Mouse (Mus musculus): ENCODE data around the gene Dbh. TPM values are rescaled to one million over a fixed set of nuclear protein-coding genes. Genes with fewer than 3 reads are reported as not detected.

The Dbh gene
- not detected for total RNA-seq (2021)
- long read RNA-seq, experiment 1: 0 reads
- long read RNA-seq, experiment 2: 0 reads

DNA sequence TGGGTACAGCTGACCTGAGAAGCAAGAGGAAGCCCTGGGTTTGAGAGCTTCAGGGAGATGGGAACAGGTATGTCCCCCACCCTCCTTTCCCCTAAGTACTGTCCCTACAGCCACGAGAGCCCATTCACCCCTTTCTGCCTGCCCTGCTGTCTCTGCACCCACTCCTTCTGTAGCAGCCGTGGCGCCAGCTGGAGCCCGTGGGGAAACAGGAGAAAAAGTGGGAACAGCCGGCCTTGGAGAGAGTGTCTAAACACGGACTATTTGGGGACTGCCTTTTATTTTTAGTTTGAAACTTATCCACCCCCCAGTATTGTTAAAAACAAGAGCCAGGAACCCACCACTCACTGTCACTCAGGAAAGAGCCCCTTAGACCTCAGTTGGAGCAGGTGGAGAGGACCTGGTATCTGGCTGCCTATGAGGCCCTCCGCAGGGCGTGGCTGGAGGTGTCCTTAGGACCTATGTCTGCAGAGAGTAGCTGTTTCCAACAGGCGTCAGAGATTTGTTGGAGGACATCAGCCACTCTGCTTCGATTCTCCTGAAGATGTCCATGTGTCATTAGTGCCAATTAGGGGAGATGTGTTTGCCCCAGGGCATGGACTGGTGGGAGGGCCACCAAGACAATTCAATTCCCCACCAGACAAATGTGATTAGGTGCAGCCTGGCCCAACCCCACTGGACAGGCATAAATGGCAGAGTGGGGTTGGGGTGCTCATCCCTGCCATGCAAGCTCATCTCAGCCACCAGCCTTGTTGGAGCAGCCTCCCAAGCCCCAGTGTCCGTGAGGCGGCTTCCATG lies at the start of gene Dbh:
Gene Dbh (plus strand): TSS at position 438 of the 795 bp plus-strand sequence.
- DNase-seq: no peak
- intact Hi-C loops (cut with DNase I): no loop called here

DNA sequence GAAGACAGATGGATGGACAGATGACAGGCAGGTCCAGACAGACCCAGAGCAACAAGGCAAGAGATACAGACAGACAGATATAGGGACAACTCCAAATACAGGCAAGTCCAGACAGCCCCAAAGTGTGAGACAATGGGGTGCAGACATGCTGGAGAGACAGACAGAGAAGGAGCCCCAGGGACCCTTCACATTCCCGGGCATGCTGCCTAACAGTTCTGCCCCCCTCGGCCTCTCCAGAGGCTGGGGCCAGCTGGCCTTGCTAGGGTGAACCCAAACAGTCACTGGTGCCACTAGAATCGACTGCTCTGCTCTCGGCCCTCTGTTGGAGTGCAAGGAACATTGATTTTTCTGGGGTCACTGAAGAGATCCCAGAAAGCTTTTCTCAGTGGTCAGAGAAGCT lies 46.6 kb upstream of the Dbh start:
- no peak for DNase-seq
- intact Hi-C loops (cut with DNase I): no loop called here

DNA sequence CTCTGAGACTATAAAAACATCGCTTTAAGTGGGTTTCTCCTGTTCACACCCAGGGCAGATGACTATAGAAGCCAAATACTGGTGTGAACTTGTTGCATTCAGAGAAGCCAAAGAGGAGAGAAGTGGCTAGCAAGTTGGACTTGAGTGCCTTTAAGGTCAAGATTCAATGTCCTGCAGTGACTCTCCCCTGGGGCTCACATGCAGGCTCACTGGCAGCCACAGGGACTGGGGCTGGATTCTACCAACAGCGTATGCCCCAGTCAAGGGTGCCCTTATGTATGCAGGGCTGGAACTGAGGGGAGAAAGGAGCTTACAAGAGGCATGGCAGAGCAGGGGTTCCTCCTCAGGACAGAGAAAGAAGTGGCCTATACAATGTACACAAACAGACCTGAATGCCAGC lies 45.3 kb upstream of the Dbh start:
- DNase-seq: no peak
- intact Hi-C loops (cut with DNase I): loop anchor here (5.0 kb wide), 1 partner anchor 77 kb away; no protein-coding TSS in a partner anchor

DNA sequence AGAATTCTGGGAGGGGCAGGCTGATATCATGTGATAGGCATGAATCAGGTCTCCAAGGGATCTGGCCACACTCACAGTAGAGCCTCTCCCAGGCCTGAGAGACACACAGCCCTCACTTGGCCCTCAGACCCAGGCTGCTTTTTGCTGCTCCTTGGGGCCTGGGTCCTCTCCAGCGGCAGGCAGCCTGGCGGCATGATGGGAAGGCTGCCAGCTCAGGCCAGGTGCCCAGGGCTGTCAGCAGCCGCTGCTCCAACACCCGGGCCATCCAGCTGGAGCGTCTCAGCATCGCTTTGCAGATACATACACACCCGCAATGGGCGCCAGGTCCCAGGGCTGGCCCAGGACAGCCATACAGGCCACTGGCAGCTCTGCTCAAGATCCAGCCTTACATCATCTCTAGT lies 44.8 kb upstream of the Dbh start:
- intact Hi-C loops (cut with DNase I): loop anchor here (5.0 kb wide), 1 partner anchor 78 kb away; no protein-coding TSS in a partner anchor

DNA sequence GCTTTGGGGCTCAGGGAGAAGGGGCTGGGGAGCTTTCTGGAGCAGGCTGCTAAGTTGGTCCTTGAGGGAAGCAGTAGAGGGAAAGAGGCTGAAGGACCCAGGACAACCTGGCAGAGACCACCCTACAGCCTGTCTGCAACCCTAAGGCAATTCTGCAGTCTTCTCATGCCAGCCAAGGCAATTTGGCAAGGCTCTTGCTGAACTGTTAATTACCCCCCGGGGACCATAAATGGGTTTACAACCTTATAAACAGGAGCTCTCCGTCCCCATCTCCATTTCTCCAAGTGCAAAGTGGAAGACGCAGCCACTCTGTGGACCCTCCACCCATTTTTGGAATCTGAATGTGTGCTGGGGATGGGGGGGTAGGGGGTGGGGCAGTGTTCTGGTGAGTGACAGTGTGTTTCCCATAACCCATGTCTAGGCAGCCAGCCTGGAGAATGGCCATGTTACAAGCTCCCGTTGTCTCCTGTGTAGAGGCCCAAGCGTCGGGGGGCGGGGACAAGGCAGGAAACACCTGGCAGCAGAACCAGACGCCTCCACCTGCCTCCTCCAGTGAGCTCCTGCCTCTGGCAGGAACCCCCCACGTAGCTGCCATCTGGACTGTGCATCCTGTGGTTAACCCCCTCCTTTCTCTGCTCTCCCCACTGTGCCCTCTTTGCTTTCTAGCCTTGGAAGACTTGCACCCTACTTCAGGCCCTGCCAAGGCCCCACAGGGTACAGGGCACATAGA lies 43.2 kb upstream of the Dbh start:
- no peak for DNase-seq
- intact Hi-C loops (cut with DNase I): loop anchor here (5.0 kb wide), 1 partner anchor 79 kb away; no protein-coding TSS in a partner anchor

More for the DNA sequence above, 44.8 kb upstream of the Dbh start:
- DNase-seq: peak; percentile 53 to 67

DNA sequence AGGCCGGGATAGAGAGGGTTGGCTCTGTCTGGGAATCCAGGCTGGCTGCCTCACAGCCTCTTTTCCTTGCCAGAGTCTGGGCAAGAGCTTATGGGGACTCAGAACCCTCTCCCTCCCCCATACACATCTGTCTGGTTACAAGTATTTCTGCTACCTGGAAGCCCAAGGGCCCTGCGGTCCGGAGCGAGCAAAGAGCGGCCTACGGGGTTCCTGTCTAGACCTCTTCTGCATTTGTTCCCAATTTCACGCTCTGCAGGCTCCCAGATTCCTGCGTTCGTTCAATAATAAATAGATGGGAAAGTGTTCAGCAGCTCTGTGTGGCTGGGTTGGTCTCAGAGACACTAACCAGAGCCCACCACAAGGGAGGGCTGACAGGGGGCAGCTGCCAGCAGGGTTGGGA lies 42.5 kb upstream of the Dbh start:
- intact Hi-C loops (cut with DNase I): loop anchor here (5.0 kb wide), 1 partner anchor 80 kb away; no protein-coding TSS in a partner anchor

DNA sequence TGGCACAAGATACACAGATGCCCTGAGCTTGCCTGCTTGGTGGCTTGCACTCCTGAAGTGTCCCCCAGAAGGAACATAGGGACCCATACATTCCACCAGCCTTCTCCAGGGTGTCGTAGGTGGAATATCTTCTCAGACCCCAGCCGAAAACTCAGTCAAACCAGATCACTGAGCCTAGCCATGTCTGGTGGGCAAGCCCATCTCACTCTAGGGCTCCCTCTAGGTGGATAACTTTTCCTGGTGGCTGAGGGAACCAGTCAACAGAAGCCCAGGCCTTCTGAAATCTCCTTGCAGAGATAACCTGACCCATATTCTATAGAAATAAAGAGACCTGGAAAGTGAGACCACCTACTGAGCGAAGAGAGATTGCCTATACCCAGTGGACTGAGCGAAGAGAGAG lies 41.9 kb upstream of the Dbh start:
- intact Hi-C loops (cut with DNase I): loop anchor here (5.0 kb wide), 1 partner anchor 81 kb away; no protein-coding TSS in a partner anchor
- DNase-seq: no peak

More for the DNA sequence above, 42.5 kb upstream of the Dbh start:
- no peak for DNase-seq

DNA sequence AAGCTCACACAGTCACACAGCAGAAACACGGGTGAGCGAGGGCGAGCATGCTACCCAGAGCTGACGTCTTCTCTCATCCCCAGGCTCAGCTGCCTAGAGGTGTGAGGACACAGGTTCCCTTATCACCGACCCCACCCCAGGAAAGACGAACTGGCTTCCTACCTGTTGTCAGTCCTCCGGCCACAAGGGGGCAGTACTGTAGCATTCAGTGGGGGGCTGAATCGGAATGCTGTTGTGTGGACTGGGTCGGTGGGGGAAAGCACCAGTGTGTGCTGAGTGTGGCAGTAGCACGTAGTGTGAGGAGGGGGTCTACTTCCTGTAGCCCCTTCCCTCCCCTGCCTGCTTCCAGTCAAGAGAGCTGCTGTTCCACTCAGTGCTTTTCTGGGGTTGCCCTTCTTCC lies 39.1 kb upstream of the Dbh start:
- intact Hi-C loops (cut with DNase I): loop anchor here (1.0 kb wide), 1 partner anchor 109 kb away; no protein-coding TSS in a partner anchor
- DNase-seq: peak in 1 of 2 experiments; percentile 40

DNA sequence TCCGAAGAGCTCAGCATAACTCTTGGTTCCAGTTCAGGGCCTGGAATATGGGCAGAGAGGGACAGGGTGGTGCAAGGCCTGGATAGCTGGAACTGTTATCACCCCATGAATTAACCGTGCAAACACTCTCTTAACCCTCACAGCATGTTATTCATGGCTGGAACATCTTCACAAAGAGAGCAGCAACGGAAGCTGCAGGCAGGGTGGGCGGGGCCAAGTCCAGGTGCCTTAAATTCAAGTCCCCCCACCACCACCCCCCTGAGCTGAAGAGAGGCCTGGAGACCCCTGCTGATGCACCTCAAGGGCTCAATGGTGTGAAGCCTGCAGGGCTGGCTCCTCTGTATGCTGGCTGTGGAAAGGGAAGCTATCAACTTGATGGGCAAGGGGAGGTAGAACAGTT lies 38.5 kb upstream of the Dbh start:
- no peak for DNase-seq
- intact Hi-C loops (cut with DNase I): loop anchor here (1.0 kb wide), 1 partner anchor 109 kb away; no protein-coding TSS in a partner anchor

DNA sequence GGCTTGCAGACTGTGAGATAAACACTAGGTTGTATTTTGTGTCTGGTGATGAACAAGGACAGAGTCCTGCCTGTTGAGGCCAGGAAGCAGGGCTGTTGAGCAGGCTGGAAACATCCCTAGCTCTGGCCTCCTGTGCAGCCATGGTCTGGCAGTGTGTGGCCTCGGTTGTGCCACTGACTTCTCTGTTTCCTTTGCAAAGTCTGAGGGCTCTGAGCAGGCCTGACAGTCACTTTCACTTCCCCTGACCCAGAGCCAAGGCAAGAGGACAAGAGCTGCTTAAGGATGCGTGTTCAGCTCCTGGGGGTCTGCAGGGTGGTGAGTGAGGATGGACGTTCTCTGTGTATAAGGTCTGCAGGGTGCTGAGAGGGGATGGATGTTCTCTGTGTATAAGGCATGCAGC lies 36.0 kb upstream of the Dbh start:
- intact Hi-C loops (cut with DNase I): no loop called here
- DNase-seq: no peak

DNA sequence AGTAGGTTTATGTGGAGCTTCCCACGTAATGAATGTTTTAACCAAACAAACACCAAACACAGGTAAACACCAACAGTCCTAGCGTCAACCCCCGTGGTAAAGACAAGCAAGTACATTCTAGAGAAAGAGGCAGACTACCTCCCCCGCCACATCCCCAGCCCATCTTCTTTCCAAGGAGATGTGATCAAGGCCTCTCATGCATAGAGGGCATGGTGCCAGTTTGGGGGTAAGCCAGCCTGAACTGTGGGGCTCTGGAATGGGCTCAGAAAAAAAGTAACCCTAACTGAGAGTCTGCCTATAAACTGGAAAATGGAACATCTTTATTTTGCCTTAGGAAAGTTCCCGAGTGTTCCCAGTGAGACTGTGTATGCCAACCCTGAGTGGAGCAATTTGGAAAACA lies 29.1 kb upstream of the Dbh start:
- DNase-seq: no peak
- intact Hi-C loops (cut with DNase I): no loop called here

DNA sequence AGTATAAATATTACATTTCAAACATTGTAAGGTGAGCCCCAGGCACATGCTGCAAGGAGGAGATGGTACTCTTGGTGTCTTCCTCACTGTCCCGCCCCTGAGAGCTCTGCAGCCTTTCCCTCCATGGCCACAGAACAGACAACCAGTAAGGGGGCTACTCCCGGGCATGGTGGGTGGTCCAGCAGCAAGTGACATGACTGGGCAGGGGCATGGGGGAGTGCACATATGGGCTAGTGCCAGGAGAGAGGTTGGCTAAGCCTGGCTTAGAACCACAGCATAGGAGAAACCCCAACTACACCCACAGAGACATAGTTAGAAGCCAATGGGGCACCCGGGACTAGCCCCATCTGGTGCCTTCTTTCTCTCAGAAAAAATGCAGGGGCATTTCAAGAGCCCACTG lies 28.7 kb upstream of the Dbh start:
- intact Hi-C loops (cut with DNase I): no loop called here
- no peak for DNase-seq

DNA sequence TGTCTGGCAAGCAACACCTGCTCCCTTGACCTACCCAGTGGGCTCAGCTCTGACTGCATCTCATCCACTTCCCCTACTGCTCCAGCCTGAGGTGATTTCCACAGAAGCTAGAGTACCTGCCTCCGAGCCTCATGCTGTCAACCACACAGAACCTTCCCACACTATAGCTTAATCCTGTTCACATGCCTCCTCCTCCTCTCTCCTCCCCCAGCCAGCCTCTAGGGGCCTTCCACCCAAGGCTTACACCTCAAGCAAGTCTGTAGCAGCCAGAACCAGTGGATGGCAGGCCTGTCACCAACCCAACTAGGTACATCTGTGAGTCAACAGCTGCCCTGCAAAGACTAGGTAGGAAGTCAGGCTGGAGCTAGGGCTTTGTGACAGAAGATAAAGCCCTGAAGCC lies 28.2 kb upstream of the Dbh start:
- intact Hi-C loops (cut with DNase I): no loop called here
- no peak for DNase-seq

DNA sequence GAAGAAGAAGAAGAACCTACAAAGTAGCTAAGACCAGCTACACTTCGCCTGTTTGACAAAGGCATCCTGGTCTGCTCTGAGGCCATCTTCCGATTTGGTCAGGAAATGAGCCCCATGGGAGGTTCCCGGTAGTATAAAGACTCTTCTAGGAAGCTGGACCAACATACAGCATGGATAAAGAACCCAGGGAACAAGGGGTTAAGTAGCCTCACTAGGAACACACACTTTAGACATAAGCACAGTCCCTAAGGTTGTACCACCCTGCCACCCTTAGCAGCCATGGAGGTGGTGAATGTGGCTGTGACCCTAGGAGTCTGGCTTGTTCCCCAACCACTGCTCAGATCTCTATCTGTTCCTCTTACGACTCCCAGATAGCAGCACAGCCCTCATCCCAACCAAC lies 26.7 kb upstream of the Dbh start:
- no peak for DNase-seq
- intact Hi-C loops (cut with DNase I): no loop called here

DNA sequence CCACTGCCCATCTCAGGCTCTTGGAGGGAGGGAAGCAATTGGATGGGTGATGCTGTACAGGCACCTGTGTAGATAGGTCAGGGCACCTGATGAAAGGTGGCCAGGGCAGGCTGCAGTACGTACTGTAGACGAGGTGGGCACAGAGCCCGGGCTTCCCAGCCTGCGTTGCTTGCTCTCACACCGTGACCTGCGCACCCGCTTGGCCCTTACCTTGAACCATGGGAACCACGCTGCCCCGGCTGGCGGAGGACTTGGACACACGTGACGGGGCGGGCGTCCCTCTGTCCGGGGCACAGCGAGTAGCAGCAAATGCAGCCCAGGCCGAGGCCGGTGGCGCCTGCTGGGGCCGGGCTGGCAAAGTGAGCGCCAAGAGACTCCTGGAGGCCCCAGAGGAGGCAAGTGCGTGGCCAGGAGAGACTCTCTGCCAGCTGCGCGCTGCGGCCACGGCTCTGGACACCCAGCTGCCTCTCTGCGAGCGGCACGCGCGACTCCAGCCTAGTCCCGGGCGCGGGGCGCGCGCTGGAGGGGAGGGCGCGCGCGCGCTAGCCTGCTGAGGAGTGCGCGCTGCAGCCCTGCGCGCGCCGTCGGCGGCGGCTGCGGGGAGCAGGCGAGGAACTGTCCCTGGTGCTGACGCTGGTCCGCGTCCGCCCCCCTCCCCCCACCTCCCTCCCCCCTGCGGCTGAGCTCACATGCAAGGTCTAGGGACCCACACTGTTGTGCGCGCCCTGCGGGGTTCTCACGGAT lies 22.9 kb upstream of the Dbh start, which contains the start of gene Fam163b:
Gene Fam163b (minus strand): TSS at position 542 of the 744 bp plus-strand sequence.
- intact Hi-C loops (cut with DNase I): no loop called here
- no peak for DNase-seq

DNA sequence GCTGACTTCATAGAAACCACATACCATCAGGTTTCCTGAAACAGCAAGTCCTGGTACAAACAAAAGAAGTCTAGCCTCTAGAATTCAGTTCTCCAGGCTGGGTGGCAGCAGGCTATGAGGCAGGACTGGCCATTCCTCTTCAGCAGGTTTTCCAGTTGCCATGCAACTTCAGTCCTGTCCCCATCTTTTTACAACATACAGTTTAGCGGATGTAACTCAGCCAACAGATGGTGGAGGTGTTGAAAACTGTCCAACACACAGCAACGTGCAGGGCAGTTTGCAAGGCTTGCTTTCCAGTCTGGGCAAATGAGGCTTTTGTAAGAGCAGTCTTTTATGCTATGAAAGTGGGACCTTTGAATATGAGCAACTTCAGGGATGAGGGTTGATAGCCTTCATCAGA lies 20.1 kb upstream of the Dbh start:
- no peak for DNase-seq
- intact Hi-C loops (cut with DNase I): no loop called here

DNA sequence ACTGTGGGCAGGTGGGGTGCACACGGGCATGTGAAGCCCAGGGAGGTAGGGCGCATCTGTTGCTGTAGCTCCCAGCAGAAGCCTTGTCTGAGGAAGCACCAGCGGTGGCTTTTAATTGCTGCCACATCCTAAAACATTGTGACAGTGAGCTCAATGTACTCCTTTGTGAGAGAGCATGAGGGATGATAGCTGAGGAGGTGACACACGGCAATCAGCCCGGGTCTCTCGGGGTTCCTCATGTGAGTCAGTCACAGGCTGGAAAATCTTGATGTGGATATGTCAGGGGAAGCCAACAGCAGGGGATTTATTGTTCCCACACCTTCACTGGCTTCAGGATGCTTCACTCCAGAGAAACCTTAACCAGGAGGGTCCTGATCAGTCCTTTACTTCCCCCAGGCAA lies 18.2 kb upstream of the Dbh start:
- intact Hi-C loops (cut with DNase I): no loop called here

DNA sequence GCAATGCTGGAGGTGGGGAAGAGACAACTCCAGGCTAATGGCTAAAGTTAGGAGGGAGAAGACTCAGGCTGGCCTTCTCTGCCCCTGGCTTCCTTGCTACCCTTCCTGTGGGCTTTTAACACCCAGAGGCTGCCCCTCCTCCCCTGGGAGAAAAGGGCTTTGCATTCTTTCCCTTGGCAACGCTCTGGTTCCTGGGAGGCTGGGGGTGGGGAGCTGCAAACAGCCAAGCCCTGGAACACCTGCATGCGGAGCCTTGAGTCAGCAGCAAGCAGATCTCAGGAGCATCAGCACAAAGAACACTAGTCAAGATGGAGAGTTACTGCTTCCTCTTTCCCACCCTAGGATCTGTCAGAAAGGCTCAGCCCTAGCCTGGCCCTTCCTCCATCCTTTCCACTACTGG lies 15.6 kb upstream of the Dbh start:
- intact Hi-C loops (cut with DNase I): no loop called here
- DNase-seq: no peak

More for the DNA sequence above, 18.2 kb upstream of the Dbh start:
- DNase-seq: no peak

DNA sequence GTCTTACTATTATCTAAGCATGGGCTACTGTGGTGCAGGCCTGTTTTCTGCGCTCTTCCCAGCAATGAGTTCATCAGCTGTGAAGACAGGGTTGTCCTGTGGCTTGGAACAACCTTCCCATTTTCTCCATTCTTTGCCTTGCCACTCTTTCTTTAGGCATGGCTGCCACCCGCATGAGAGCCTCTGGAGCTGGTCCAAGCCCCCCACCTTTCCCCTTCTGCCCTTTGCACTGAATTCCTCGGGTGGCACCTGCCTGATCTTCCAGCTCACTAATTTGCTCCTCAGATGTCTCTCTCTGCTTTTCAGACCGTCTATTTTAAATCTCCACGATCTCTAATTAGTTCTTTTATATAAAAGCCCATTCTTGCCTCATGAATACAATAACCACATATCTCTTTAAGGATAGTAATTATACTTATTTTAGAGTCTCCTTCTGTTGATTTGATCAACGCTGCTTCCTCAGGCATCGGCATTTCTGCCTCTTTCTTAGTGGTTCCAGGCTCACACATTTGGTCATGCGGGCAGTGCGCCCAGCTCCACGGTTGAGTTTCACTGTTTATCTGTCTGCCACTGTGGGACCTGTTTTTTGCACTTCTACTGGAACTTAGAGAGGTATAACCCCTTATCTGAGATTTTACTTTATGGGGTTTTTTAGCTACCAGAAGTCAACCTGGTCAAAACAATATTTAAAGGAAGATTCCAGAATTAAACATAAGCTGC lies 10.4 kb upstream of the Dbh start:
- no peak for DNase-seq
- intact Hi-C loops (cut with DNase I): no loop called here

DNA sequence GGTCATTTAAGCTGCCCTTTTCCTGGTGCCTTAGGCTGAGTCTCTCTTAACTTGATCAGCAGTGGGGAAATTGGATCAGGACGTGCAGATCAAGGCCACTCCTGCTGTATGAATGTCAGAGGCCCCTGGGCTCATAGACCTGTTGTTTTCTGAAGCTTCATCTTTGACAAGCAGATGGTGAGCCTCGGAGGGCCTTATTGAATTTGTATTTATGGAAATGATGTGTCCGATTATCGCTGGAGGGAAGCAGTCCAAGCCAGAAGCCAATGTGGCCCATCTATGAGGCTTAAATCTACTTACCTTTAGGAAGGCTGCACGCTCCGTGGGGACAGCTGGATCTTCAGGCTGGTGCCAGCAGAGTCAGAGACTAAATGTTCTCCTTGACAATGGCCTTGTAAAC lies 8.4 kb upstream of the Dbh start:
- DNase-seq: no peak
- intact Hi-C loops (cut with DNase I): no loop called here

Measured in gastrocnemius, postnatal 36 days (tissue).